Mouse (Mus musculus): Measurements from ENCODE around the gene Morn2. TPM values are rescaled to one million over a fixed set of nuclear protein-coding genes. Genes with fewer than 3 reads are reported as not detected.
A peak's percentile ranks its signal among the peaks of the same experiment; 100 is the strongest.

The Morn2 gene
- total and polyA plus RNA-seq, 2 experiments: 3.0 to 9.6 TPM

DNA sequence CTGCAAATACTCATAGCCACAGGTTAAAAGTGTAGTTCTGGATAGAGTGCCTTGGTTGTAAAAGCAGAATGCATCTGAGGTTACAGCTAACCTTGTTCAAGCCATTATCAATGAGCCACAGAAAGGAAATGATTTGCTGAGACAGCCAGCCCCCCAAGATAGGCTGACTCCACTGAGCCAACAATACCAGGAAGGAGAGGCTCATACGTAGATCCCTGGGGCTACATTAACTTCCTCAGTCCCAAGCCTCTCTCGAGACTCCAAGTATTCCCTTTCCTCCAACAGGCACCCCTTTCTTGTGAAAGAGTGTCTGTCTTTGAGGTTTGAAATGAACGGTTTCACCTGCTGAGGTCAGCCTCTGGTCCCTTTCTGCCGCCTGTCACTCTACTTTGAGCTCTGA, 5.6 kb upstream of the Morn2 start:
- peaks cover 4% of the 10 kb centered on the region; the same call in 1 of the 2 replicates for H3K36me3 ChIP-seq (ENCODE audit: control insufficient read depth, insufficient read depth, low read length)
- DNase-seq (ENCODE audit: extremely low read depth, low read depth, low spot score): no peak
- H3K27me3 ChIP-seq (ENCODE audit: control insufficient read depth, insufficient read depth, low read length): no peaks in the 10 kb centered on the region
- H3K4me3 ChIP-seq (ENCODE audit: insufficient read depth, low read depth, low read length): no peak overlapping the region
- peak overlapping the region; percentile 44 for H3K27ac ChIP-seq (replicated peaks; ENCODE audit: insufficient read depth, low read depth, low read length)
- H3K9ac ChIP-seq (ENCODE audit: low read depth, low read length): no peak overlapping the region
- peaks cover 3% of the 10 kb centered on the region; the same call in 1 of the 2 replicates for H3K79me2 ChIP-seq (ENCODE audit: control insufficient read depth, insufficient read depth, low read length)
- TF ChIP-seq CTCF (IDR thresholded peaks at IDR 0.05; ENCODE audit: low read depth, low read length): no peak
- TF ChIP-seq POLR2A (IDR thresholded peaks at IDR 0.05; ENCODE audit: extremely low read depth, insufficient read depth, low read length): no peak
- 85% methylated on average over 4 of the region's 4 CpGs for WGBS
- H3K4me1 ChIP-seq (ENCODE audit: control insufficient read depth, insufficient read depth, low read length): peaks cover 5% of the 10 kb centered on the region; the same call in 1 of the 2 replicates

DNA sequence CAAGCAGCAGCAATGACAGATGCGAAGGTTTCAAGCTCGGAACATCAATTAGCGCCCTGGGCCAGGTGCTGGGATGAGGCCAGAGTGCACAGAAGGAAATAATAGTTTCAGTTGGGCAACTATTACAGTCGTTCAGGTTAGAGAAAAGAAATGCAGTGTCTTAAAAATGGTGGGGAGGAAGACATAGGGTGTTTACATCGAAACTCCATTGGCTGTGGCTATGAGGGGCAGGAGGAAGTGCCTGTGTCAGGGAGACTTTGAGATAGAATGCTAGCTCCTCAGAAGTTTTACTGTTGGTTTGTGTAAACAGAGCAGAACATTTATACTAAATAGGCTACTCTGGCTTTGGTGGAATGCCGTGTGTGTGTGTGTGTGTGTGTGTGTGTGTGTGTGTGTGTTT, 2.0 kb upstream of the Morn2 start:
- H3K4me3 ChIP-seq (ENCODE audit: insufficient read depth, low read depth, low read length): no peak overlapping the region
- peaks cover 5% of the 10 kb centered on the region; the same call in 1 of the 2 replicates for H3K4me1 ChIP-seq (ENCODE audit: control insufficient read depth, insufficient read depth, low read length)
- H3K9ac ChIP-seq (ENCODE audit: low read depth, low read length): no peak overlapping the region
- TF ChIP-seq POLR2A (IDR thresholded peaks at IDR 0.05; ENCODE audit: extremely low read depth, insufficient read depth, low read length) (no peak), CTCF (IDR thresholded peaks at IDR 0.05; ENCODE audit: low read depth, low read length) (no peak)
- peaks cover 7% of the 10 kb centered on the region; the same call in 1 of the 2 replicates for H3K79me2 ChIP-seq (ENCODE audit: control insufficient read depth, insufficient read depth, low read length)
- H3K27ac ChIP-seq (replicated peaks; ENCODE audit: insufficient read depth, low read depth, low read length): no peak overlapping the region
- H3K27me3 ChIP-seq (ENCODE audit: control insufficient read depth, insufficient read depth, low read length): no peaks in the 10 kb centered on the region
- 66% methylated on average over 6 of the region's 6 CpGs for WGBS
- no peaks in the 10 kb centered on the region for H3K36me3 ChIP-seq (ENCODE audit: control insufficient read depth, insufficient read depth, low read length)
- no peak for DNase-seq (ENCODE audit: extremely low read depth, low read depth, low spot score)

DNA sequence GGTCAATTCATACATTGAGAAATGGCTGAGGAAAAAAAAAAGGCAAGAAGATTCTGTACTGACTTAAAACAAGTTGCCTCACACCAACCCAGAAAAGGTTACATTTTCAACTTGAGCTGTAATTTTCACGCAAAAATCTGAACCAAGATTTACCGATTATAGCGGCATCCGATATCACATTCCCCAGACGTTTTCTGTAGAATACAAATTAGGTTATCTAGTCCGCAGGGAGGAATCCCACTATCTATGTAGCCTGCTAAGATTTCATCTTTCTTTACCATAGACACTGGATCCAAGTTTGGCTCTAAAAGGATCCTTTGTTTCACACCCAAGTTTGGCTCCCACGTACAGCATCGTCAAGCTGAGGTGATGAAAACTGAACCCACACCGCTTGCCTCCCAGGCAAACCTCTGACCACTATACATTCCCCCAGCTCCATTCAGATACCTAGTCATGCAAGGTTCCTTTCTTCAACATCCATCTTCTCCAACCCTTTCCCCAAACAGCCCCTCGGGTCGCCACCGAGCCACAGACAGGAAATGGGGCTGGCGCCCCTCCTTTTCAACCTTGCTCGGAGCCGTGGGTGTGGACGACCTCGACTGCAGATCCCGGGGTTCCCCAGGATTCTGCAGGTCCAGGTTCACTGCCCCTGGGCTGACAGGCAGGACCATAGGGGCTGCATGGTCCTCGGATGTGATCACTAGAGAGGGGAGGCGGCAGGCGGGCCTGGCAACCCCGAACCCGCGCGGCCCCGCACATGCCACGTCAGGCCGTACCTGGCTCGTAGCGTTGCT, 526 bp upstream of the Morn2 start:
- H3K4me3 ChIP-seq (ENCODE audit: insufficient read depth, low read depth, low read length): peak overlapping the region; percentile 85
- DNase-seq (ENCODE audit: extremely low read depth, low read depth, low spot score): peak; percentile 14
- TF ChIP-seq CTCF (IDR thresholded peaks at IDR 0.05; ENCODE audit: low read depth, low read length) (no peak), POLR2A (IDR thresholded peaks at IDR 0.05; ENCODE audit: extremely low read depth, insufficient read depth, low read length) (no peak)

DNA sequence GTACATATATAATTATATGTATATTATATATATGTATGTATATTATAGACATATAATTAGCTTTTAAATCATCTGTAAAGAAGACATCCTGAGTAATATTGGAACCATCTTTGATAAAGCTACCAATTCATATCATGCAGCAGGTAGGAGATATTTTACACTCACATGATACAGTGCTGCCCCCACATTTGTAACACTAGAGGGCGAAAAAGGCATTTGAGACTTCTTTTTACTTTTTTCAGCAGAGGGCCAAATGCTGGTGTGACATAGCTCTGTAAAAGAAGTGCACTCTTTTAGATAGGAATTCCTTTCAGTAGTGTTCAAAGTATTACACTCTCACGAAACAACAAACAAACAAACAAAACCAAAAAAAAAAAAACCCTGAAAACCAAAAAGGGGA, 1.1 kb downstream of the Morn2 start:
- Histone ChIP-seq H3K4me1 (ENCODE audit: control insufficient read depth, insufficient read depth, low read length) (peaks cover 5% of the 10 kb centered on the region; the same call in 1 of the 2 replicates), H3K4me3 (ENCODE audit: insufficient read depth, low read depth, low read length) (no peak overlapping the region), H3K27ac (replicated peaks; ENCODE audit: insufficient read depth, low read depth, low read length) (no peak overlapping the region), H3K9ac (ENCODE audit: low read depth, low read length) (no peak overlapping the region), H3K79me2 (ENCODE audit: control insufficient read depth, insufficient read depth, low read length) (peaks cover 7% of the 10 kb centered on the region; the same call in 1 of the 2 replicates), H3K27me3 (ENCODE audit: control insufficient read depth, insufficient read depth, low read length) (no peaks in the 10 kb centered on the region), H3K36me3 (ENCODE audit: control insufficient read depth, insufficient read depth, low read length) (no peaks in the 10 kb centered on the region)
- 29% methylated on average over 2 of the region's 2 CpGs for WGBS
- TF ChIP-seq POLR2A (IDR thresholded peaks at IDR 0.05; ENCODE audit: extremely low read depth, insufficient read depth, low read length) (no peak), CTCF (IDR thresholded peaks at IDR 0.05; ENCODE audit: low read depth, low read length) (peak; percentile 46; the same call in 1 of the 2 replicates)
- DNase-seq (ENCODE audit: extremely low read depth, low read depth, low spot score): peak; percentile 45

More for the DNA sequence above, 526 bp upstream of the Morn2 start:
- Histone ChIP-seq H3K9ac (ENCODE audit: low read depth, low read length) (peak overlapping the region; percentile 89), H3K79me2 (ENCODE audit: control insufficient read depth, insufficient read depth, low read length) (peaks cover 7% of the 10 kb centered on the region; the same call in 1 of the 2 replicates), H3K4me1 (ENCODE audit: control insufficient read depth, insufficient read depth, low read length) (peaks cover 5% of the 10 kb centered on the region; the same call in 1 of the 2 replicates), H3K27me3 (ENCODE audit: control insufficient read depth, insufficient read depth, low read length) (no peaks in the 10 kb centered on the region), H3K27ac (replicated peaks; ENCODE audit: insufficient read depth, low read depth, low read length) (peak overlapping the region; percentile 64), H3K36me3 (ENCODE audit: control insufficient read depth, insufficient read depth, low read length) (no peaks in the 10 kb centered on the region)
- 1% methylated on average over 30 of the region's 30 CpGs for WGBS

DNA sequence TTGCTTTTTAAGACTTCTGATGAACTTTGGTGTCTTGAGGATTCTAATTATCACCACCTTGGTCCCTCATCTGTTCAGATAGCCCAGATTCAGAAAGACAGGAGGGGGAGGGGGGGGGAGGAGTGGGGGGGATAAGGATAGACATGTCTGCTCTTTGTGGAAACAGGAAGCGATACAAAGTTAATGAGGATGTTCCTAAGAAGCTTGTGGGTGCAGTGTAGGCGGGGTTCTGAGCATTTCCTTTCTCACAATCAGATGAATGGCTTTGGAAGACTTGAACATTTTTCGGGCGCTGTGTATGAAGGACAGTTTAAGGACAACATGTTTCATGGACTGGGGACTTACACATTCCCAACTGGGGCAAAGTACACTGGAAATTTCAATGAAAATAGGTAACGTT, 5.3 kb downstream of the Morn2 start:
- no peaks in the 10 kb centered on the region for H3K79me2 ChIP-seq (ENCODE audit: control insufficient read depth, insufficient read depth, low read length)
- 83% methylated on average over 5 of the region's 5 CpGs for WGBS
- no peak overlapping the region for H3K9ac ChIP-seq (ENCODE audit: low read depth, low read length)
- TF ChIP-seq CTCF (IDR thresholded peaks at IDR 0.05; ENCODE audit: low read depth, low read length) (no peak), POLR2A (IDR thresholded peaks at IDR 0.05; ENCODE audit: extremely low read depth, insufficient read depth, low read length) (no peak)
- DNase-seq (ENCODE audit: extremely low read depth, low read depth, low spot score): no peak
- H3K27me3 ChIP-seq (ENCODE audit: control insufficient read depth, insufficient read depth, low read length): no peaks in the 10 kb centered on the region
- H3K27ac ChIP-seq (replicated peaks; ENCODE audit: insufficient read depth, low read depth, low read length): no peak overlapping the region
- H3K4me3 ChIP-seq (ENCODE audit: insufficient read depth, low read depth, low read length): no peak overlapping the region
- H3K36me3 ChIP-seq (ENCODE audit: control insufficient read depth, insufficient read depth, low read length): no peaks in the 10 kb centered on the region
- H3K4me1 ChIP-seq (ENCODE audit: control insufficient read depth, insufficient read depth, low read length): no peaks in the 10 kb centered on the region

DNA sequence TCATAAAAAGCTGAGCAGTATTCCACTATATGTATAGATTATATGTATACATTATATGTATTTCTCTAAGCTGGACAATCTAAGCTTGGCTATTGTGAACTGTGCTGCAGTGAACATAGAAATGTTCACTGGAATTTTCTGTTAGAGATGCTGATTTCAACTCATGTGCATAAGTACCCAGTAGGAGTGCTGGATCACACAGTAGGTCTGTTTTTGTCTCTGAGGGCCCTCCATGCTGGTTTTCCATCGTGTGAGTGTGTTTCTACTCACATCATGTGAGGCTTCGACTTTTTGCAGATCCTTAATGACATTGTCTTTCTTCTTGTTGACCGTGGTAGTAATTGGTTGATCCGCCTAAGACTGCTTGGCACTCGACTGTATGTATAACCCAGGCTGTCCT, 8.8 kb downstream of the Morn2 start:
- Histone ChIP-seq H3K9ac (ENCODE audit: low read depth, low read length) (no peak overlapping the region), H3K79me2 (ENCODE audit: control insufficient read depth, insufficient read depth, low read length) (no peaks in the 10 kb centered on the region), H3K4me3 (ENCODE audit: insufficient read depth, low read depth, low read length) (no peak overlapping the region), H3K4me1 (ENCODE audit: control insufficient read depth, insufficient read depth, low read length) (no peaks in the 10 kb centered on the region), H3K27ac (replicated peaks; ENCODE audit: insufficient read depth, low read depth, low read length) (no peak overlapping the region), H3K36me3 (ENCODE audit: control insufficient read depth, insufficient read depth, low read length) (no peaks in the 10 kb centered on the region), H3K27me3 (ENCODE audit: control insufficient read depth, insufficient read depth, low read length) (no peaks in the 10 kb centered on the region)
- DNase-seq (ENCODE audit: extremely low read depth, low read depth, low spot score): no peak
- no peak for TF ChIP-seq POLR2A (IDR thresholded peaks at IDR 0.05; ENCODE audit: extremely low read depth, insufficient read depth, low read length)
- WGBS: 89% methylated on average over 5 of the region's 5 CpGs
